Mouse (Mus musculus) heart, postnatal 0 days (tissue): ENCODE measurements around the gene Mb. TPM values are rescaled to one million over a fixed set of nuclear protein-coding genes. Genes with fewer than 3 reads are reported as not detected.

Experiments used
- ATAC-seq: fragments of 200-750 bp; cut with Nextera tagmentation; 2 replicates; pipeline ENCODE4 v1.8.0; 2017; ENCODE audit warnings: low read depth, moderate number of reproducible peaks, moderate library complexity; ENCODE audit not compliant: insufficient read depth
- DNase-seq: peaks from one replicate; pipeline ENCODE4 v3.0.0-alpha.2; 2016; ENCODE audit warnings: low spot score
- H3K27ac ChIP-seq: fragments of 300-500 bp; sonication (generic); 2 replicates; pipeline ENCODE4 v1.5.1; 2014; ENCODE audit warnings: low read depth, mild to moderate bottlenecking
- H3K27me3 ChIP-seq: fragments of 300-500 bp; sonication (generic); 2 replicates; pipeline ENCODE4 v1.6.1; 2014; ENCODE audit warnings: low read length, mixed read lengths; ENCODE audit not compliant: control insufficient read depth, insufficient read depth
- H3K36me3 ChIP-seq: fragments of 300-500 bp; sonication (generic); replicated peaks from 2 replicates; pipeline ENCODE4 v1.6.1; 2014; ENCODE audit warnings: low read length, mixed read lengths; ENCODE audit not compliant: control insufficient read depth, insufficient read depth
- H3K4me1 ChIP-seq: fragments of 300-500 bp; sonication (generic); 2 replicates; pipeline ENCODE4 v1.6.1; 2014; ENCODE audit warnings: antibody characterized with exemption; ENCODE audit not compliant: control insufficient read depth, insufficient read depth
- H3K4me2 ChIP-seq: fragments of 300-500 bp; sonication (generic); 2 replicates; pipeline ENCODE4 v1.6.1; 2014; ENCODE audit warnings: low read depth, mild to moderate bottlenecking, low read length, moderate library complexity
- H3K4me3 ChIP-seq: fragments of 300-500 bp; sonication (generic); 2 replicates; pipeline ENCODE4 v1.5.1; 2014; ENCODE audit warnings: low read depth, low read length
- H3K9ac ChIP-seq: fragments of 300-500 bp; sonication (generic); replicated peaks from 2 replicates; pipeline ENCODE4 v1.6.1; 2014; ENCODE audit warnings: low read depth, low read length, mixed read lengths
- H3K9me3 ChIP-seq: fragments of 300-500 bp; sonication (generic); replicated peaks from 2 replicates; pipeline ENCODE4 v1.6.1; 2016; ENCODE audit warnings: low read length; ENCODE audit not compliant: control insufficient read depth
- CTCF ChIP-seq: IDR thresholded peaks from 2 replicates; pipeline ENCODE4 v1.5.1; 2016; ENCODE audit warnings: antibody characterized with exemption, control low read depth, low read depth
- EP300 ChIP-seq: IDR thresholded peaks from 2 replicates; pipeline ENCODE4 v1.6.1; 2016; ENCODE audit warnings: antibody characterized with exemption, low read depth
- WGBS: fragments of 180-500 bp; shearing (Covaris S2); extraction: QIAGEN DNeasy Blood & Tissue Kit; methylation state at CpG from one replicate; pipeline ENCODE4 v1.1.7; 2014; 5-methylcytosine and 5-hydroxymethylcytosine counted together
- polyA plus RNA-seq: library from polyadenylated mRNA; unstranded; fragments of >200 nt; fragmentation: Nextera tagmentation; extraction: Ambion mirVana; gene quantifications from 2 replicates; pipeline ENCODE4 v1.2.1, GENCODE M21; 2015
- total RNA-seq: library from RNA; depleted of rRNA; stranded (reverse); fragments of >200 nt; gene quantifications from 2 replicates; pipeline ENCODE4 v1.2.3, GENCODE M21; 2014; ENCODE audit warnings: low replicate concordance

The Mb gene
- total and polyA plus RNA-seq, 2 experiments from 2014 or later: 4,151 to 5,889 TPM

DNA sequence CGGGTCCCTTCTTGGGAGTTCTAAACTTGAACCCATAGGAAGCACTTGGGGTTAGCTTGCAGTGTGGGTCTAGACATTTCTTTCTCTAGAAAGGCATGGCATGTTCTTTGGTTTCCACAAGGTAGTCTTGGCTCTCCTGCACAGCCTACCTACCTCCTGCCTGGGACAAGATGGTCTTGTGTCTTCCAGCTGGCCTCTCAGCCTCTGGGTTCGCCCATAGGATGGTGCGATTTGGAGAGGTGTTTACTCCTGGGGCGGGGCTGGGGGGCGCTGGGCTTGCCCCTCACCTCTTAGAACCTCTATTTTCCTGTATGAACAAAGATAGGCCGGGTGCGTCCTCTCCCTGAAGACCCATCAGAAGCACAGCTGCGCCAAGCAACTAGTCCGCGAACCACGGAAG is 63.3 kb downstream of the Mb start:
- H3K9me3 ChIP-seq: no peaks in the 10 kb centered on the region
- H3K4me2 ChIP-seq: peak overlapping the region; percentile 68
- H3K36me3 ChIP-seq: no peaks in the 10 kb centered on the region
- H3K27ac ChIP-seq: no peak overlapping the region; the same call in 1 of the 2 replicates
- ATAC-seq (peak; percentile 11; the same call in 1 of the 2 replicates), DNase-seq (no peak)
- peaks cover 7% of the 10 kb centered on the region for H3K4me1 ChIP-seq
- H3K27me3 ChIP-seq: no peaks in the 10 kb centered on the region
- WGBS: 15% methylated on average over 11 of the region's 11 CpGs
- peak overlapping the region; percentile 48 for H3K4me3 ChIP-seq
- H3K9ac ChIP-seq: peak overlapping the region; percentile 43; the same call in 1 of the 2 replicates
- TF ChIP-seq EP300: no peak

DNA sequence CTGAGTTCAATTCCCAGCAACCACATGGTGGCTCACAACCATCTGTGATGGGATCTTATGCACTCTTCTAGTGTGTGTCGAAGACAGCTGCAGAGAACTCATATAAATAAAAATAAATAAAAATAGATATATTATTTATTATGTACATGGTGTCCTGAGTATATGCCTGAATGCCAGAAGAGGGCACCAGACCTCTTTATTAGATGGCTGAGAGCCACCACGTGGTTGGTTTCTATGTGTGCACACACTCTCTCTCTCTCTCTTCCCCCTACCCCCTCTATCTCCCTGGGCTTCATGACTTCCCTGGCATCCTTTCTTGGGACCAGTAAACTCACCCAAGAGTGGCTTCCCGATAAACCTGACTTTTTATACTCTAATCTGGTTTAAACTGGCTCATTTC is 67.7 kb downstream of the Mb start:
- TF ChIP-seq CTCF (peak; percentile 47), EP300 (no peak)
- peak; percentile 45 for DNase-seq
- no peaks in the 10 kb centered on the region for H3K36me3 ChIP-seq
- H3K27ac ChIP-seq: no peak overlapping the region
- H3K4me2 ChIP-seq: no peak overlapping the region
- H3K9ac ChIP-seq: no peak overlapping the region
- peak; percentile 33; the same call in 1 of the 2 replicates for ATAC-seq
- H3K27me3 ChIP-seq: no peaks in the 10 kb centered on the region
- H3K4me3 ChIP-seq: no peak overlapping the region
- no peaks in the 10 kb centered on the region for H3K9me3 ChIP-seq
- 47% methylated on average over 3 of the region's 3 CpGs for WGBS
- peaks cover 6% of the 10 kb centered on the region for H3K4me1 ChIP-seq

DNA sequence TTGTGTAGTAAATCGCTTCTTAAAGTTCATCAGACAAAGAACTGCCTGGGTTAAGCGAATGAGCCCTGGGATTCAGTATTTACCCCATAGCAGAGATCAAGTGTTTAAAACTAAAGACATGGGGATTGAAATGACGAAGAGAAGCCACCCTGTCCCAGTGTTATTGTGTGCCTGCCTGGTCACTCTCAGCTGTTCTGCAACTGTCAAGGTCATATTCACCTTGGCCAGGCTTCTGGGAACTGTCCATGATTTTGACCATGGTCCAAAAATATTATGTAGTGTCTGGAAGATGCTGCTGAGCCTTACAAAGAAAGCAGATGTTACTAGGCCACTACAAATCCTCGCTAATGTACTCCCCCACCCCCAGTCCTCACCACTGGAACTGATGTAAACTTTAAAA is 70.7 kb downstream of the Mb start:
- no peak for DNase-seq
- WGBS: 70% methylated on average over 4 of the region's 4 CpGs
- Histone ChIP-seq H3K9me3 (no peaks in the 10 kb centered on the region), H3K36me3 (no peaks in the 10 kb centered on the region), H3K4me1 (no peaks in the 10 kb centered on the region), H3K27ac (no peak overlapping the region), H3K4me2 (no peak overlapping the region), H3K4me3 (no peak overlapping the region), H3K9ac (no peak overlapping the region), H3K27me3 (no peaks in the 10 kb centered on the region)
- TF ChIP-seq CTCF: no peak
- no peak for TF ChIP-seq EP300
- ATAC-seq: no peak

DNA sequence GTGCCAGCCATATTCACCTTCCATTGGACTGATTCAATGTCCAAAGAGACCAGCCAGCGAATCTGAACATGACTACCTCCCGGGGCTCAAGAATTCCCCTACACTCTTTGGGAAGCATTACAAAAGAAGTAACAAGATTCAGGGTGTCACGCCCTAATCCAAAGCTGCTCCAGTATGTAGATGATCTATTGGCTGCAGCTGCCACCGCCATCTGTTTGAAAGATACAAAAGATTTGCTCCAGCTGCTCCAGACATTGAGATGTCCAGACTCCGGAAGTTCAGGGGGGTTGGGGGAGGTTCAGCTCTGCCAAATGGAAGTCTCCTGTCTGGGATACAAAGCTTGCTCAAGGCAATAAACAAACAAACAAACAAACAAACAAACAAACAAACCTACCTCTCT is 73.9 kb downstream of the Mb start:
- Histone ChIP-seq H3K9ac (no peak overlapping the region), H3K4me3 (no peak overlapping the region), H3K4me1 (no peaks in the 10 kb centered on the region), H3K4me2 (no peak overlapping the region), H3K27ac (no peak overlapping the region), H3K9me3 (no peaks in the 10 kb centered on the region), H3K36me3 (no peaks in the 10 kb centered on the region), H3K27me3 (no peaks in the 10 kb centered on the region)
- whole genome bisulfite sequencing: 79% methylated on average over 5 of the region's 5 CpGs
- no peak for DNase-seq
- ATAC-seq: no peak
- TF ChIP-seq CTCF (no peak), EP300 (no peak)

DNA sequence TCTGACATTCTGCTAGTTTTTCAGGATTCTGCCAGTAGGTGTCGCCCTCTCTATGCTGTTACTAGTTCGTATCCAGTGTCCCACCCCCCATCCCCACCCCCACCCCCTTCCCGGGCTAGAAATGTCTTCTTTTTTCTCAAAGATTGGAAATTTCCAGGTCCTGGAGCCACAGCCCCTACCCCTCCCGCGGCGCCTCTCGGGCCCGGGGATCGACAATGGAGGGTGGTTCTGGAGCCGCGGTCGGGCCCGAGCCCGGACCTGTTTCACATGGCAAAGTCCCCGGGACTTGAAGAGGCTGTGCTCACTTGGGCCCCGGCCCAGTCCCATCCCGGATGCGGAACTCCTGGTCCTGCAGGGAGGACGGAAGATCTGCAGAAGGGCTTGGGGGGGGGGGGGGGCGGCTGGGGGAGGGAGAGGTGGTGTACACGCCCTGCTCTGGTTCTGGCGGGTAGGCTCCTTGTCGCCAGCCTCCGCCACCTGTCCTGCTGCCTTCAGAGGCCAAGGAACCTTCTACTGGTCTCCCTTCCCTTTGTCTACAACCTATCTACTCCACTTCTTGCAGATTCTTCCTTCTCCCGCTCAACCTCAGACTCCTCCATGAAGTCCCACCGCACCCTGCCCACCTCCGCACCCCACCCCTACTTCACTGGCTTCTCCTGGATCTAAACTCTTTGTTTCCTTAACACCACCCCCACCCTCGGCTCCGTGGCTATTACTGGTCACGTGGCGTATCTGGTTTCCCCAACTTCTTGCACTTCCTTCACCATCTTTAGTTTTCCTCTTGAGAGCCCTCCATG is 76.4 kb downstream of the Mb start:
- H3K4me2 ChIP-seq: peak overlapping the region; percentile 74
- H3K9ac ChIP-seq: peak overlapping the region; percentile 73
- WGBS: 6% methylated on average over 24 of the region's 31 CpGs
- TF ChIP-seq CTCF: peak; percentile 69
- TF ChIP-seq EP300: no peak
- no peaks in the 10 kb centered on the region for H3K9me3 ChIP-seq
- no peaks in the 10 kb centered on the region for H3K36me3 ChIP-seq
- ATAC-seq: peak; percentile 90
- peak overlapping the region; percentile 63 for H3K4me3 ChIP-seq
- no peaks in the 10 kb centered on the region for H3K4me1 ChIP-seq
- H3K27ac ChIP-seq: peak overlapping the region; percentile 73
- peak; percentile 72 for DNase-seq
- no peaks in the 10 kb centered on the region for H3K27me3 ChIP-seq

DNA sequence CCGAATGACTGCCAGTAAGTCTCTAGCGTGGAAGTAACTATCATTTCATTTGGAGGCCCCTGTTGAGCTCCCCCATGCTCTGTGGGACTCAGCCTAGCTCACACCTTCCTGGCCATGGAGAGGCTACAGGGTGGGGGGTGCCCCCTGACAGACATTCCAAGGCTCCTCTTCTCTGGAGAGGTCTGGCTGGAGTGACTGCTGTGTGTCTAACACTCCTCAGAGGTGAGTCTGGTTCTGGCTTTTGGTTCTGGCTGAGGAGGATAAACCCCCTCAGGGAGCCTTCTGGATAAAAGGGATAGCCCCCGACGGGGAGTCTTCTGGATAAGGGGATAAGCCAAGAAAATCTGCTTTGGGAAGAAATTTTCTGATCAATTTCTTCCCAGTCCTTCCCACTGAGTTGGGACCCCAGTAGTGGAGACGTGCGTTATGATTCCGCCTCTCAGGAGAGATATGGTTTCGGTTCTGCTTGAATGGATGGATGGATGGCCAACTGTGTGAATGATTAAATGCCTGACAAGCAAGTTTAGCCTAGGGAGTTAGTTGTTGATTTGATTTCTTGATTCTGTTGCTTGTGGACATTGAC is 77.1 kb downstream of the Mb start:
- Histone ChIP-seq H3K9me3 (no peaks in the 10 kb centered on the region), H3K27me3 (no peaks in the 10 kb centered on the region), H3K27ac (no peak overlapping the region), H3K36me3 (no peaks in the 10 kb centered on the region), H3K4me2 (peak overlapping the region; percentile 74), H3K9ac (peak overlapping the region; percentile 73; the same call in 1 of the 2 replicates), H3K4me3 (peak overlapping the region; percentile 63), H3K4me1 (no peaks in the 10 kb centered on the region)
- TF ChIP-seq CTCF (no peak), EP300 (no peak)
- no peak for ATAC-seq
- 24% methylated on average over 8 of the region's 8 CpGs for WGBS
- DNase-seq: no peak
